Mouse (Mus musculus) gastrocnemius, postnatal 36 days (tissue): ENCODE data around the gene Atp6v1c2. TPM values are rescaled to one million over a fixed set of nuclear protein-coding genes. Genes with fewer than 3 reads are reported as not detected.

ENCODE experiments used
- DNase-seq, 2 experiments: peaks; one replicate each; pipeline ENCODE4 v3.0.0; 2022
- intact Hi-C: fragments of 180-260 bp; cut with DNase I; formaldehyde crosslinking; loops from one replicate; pipeline ENCODE4 v1.15.1; 2025
- total RNA-seq, 2 experiments: library from RNA; stranded (reverse); gene quantifications; 2 replicates each; pipeline ENCODE4 v1.2.3; 2021

The Atp6v1c2 gene
- total RNA-seq, 2 experiments from 2014 or later: not detected

DNA sequence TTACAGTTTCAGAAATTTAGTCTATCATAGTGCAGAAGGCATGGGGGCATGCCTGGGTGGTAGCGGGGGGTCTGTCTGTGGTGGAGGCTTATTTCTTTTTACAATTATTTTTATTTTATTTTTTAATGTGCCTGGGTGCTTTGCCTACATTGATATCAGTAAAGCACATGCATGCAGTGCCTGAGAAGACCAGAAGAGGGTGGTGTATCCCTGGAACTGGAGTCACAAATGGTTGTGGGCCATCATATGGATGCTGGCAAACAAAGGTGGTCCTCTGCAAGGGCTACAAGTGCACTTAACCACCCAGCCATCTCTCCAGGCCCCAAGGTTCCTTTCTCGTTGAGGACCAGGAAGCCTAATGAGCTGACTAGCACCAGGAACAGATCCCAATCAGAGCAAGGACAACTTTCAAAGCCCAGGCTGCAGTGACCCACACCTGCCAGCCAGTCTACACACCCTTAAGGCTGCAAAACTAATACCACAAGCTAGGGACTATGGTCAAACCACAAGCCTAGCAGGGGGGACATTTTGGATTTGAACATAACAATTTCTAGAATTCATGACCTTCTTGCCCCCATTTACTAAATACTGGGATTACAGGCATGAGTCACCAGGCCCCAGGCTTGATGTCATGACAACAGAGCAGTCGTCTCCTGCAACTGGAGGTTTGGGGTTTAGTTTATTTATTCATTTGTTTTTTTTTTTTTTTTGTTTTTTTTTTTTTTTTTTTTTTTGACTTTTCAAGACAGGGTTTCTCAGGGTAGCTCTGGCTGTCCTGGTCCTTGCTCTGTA, 10.2 kb upstream of the Atp6v1c2 start:
- intact Hi-C loops: no loop called here
- DNase-seq: no peak

DNA sequence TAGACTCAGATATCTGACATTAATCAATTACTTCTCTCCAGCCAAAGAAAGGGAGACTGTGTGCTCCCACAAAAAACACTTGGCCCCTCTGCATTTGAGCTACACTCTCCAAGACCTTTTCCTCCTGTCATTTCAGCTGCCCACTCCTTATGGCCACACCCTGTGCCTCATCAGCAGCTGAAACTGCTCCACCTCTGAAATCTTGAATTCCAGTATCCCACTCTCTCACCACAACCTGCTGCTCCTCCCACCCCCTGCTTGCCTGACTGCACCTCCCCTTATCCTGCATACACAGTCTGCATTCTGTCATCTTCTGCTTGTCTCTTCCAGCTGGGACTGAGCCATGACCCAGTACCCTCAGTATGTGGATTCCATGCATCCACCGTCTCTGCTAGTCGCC, 9.2 kb upstream of the Atp6v1c2 start:
- intact Hi-C loops: no loop called here
- DNase-seq: no peak

DNA sequence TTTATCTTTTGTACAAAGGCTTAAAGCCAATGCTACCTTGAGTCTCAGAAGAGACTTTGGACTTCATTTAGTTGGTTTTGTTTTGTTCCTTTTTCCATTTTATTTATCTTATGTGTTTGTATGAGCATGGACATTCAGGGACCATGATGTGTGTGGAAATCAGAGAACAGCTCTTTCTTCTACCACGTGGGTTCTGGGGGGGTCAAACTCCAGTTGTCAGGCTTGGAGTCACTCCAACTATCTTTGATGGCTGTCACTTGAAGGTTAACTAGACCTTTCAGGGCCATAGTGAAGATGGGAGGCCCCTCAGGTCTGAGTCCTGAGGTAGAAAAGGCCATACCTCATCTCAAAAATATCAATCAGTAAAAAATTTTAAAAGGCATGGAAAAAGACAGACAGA, 4.3 kb upstream of the Atp6v1c2 start:
- no peak for DNase-seq
- intact Hi-C loops: no loop called here

DNA sequence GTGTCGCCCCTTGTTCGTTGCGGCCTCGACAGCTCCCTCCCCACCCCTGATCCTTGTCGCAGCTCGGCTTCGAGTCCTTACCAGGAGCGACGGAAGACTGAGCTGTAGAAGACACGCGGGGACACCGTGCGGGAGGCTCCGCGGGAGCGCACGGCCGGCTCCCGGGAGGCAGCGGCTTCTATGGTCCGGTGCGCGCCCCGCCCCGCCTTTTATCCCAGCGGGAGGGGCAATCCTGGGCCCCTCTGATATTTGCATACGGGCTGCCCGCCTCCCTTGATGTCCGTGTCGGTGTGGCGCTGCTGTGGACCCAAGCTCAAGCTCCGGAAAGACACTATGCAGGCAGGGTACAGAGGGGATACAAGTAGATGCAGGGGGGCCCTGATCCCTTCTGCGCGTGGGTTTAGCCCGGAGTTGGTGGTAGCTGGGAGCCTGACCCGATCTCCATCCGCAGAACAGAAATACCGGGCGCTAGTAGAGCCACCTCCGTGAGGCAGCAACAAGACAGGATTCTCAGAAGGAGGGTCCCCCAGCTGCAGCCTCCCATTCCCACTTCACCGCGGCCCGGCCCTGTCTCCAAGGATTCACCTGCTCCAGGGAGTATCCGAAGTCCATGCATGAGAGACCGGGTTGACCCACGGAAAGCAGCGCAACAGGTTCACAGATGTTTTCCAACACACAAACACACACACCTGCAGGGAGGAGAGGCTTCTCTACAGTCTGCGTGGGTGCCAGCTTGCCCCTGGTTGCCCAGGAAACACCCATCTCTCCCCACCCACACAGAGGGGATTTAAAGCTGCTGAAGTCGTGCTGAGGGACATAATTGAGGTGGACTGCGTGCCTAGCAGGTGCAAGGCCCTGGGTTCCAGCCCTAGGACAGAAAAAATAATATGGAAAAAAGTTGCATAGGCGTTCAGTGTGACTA, 4.3 kb downstream of the Atp6v1c2 start:
- intact Hi-C loops: no loop called here
- no peak for DNase-seq

DNA sequence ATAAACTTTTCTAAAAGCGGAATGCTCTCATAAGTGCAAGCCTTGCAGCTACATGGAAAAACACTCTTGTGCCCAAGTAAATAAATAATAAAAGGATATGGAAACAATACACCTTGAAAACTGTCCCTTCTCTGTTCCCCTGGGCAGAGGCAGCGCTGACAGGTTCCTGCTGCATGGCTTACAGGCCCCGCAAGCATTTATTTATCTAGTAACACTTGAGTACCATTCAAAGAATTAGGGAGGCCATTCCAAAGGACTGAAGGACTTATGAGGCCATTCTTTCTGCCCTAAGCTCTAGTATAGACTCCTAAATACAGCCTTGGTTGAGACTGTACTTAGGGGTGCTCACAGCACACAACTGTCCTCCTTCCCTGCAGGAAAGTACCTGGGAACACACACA, 10.7 kb downstream of the Atp6v1c2 start:
- intact Hi-C loops: no loop called here

DNA sequence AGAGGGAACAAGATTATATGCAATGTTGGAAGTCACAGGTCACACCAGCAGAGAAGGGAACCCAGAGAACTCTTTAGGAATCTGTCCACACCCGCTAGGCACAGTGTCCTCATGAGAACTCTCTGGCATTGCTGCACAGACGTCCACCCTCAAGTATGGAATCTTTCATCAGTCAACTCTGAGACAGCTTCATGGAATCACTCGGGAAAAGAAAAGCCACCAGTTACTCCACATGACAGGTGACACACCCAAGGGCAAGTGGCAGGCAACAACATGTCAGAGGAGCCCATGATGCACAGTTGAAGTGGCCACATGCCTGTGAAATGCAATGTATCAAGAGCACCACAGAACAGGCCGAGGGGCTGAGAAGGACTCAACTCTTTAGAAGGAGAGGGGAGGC, 11.2 kb downstream of the Atp6v1c2 start:
- intact Hi-C loops: no loop called here
- no peak for DNase-seq

More for the DNA sequence above, 10.7 kb downstream of the Atp6v1c2 start:
- DNase-seq: no peak

DNA sequence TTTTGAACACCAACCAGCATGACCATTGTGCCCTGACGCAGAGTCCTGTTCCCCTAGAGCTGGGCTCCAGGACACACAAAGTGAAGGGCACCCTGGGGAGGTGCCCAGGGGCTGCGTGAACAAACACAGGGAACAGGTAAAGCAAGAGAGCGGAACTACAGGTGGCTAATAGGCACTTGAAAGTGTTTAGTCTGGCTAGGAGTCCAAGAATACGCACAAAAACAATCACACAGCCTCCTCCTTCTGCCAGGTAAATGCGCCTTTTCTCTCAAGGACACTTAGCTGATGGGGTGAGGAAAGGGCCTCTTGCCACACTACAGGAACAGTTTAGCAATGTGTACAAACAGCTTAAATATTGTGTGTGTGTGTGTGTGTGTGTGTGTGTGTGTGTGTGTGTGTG, 13.1 kb downstream of the Atp6v1c2 start:
- intact Hi-C loops: no loop called here
- DNase-seq: no peak

DNA sequence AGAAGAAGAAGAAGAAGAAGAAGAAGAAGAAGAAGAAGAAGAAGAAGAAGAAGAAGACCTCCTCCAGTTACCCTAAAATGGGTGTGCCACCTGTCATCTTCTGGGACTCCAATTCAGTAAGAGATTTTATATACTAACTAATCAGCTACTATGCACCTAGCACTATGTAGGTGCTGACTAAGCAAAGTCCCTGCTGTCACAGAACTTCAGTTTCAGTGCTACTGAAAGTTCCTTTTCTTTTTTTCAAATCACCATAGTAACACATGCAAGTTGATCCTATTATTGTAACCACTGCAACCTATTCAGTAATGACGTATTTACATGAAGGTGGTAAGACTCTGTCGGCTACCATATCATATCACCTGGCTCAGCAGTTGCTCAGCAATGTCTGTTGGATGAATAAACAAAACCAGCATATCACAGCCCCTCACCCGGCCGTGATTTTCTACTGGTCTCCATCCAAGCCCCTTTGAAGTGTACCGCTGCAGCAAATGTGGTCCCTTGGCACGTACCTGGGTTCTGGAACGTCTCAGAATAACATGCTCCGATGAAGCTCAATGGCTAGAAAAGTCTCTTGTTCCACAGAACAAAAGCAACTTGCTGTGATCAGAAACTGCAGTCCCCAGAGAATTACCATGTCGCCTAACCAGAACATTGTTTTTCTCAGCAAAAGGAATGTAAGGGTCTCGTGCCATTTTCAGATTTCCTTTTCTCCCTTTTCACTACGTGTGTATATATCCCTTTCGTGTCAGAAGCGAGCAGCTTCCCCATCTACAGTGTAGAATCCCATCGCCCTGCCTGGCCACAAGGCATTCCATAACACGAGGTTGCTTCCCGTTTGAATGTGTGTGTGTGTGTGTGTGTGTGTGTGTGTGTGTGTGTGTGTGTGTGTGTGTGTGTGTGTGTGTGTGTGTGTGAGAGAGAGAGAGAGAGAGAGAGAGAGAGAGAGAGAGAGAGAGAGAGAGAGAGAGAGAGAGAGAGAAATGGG, 18.0 kb downstream of the Atp6v1c2 start:
- intact Hi-C loops: no loop called here
- no peak for DNase-seq

DNA sequence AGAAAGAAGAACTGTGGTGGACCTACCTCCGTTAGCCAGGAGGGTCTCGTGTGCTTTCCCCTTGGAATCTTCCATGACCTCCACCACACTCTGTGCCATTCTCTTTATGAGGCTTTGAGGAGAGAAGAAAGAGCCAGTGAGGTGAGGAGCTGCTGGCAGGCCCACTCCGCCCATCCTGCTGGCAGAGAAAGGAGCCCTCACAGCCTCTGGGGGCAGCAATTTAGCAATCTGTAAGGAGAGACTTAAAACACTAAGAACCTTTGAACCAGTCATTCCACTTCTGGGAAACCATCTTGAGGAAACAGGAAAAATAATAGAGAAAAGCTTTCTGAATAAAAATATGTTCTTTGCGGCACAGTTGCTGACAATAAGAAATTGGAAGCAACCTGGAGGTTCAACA, 20.9 kb downstream of the Atp6v1c2 start:
- DNase-seq: no peak
- intact Hi-C loops: no loop called here

DNA sequence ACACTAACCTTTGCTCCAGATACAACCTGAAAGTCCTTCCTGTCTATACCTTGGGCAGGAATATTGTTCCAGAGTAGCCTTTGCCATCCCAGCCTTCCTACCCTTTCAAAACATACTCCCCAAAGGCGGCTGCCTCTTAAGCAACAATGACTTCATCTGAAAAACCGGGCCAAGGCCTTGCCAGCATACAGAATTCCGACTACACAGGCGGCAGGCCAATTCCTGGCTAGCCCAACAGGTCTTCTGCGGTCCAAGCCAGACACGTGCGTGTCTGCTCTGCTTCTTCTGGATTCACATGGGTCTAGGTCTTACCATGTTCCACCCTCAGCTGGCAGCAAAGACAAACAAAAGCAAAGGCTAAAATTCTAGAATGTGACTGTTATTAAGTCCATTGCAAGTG, 23.7 kb downstream of the Atp6v1c2 start:
- intact Hi-C loops: no loop called here
- no peak for DNase-seq

DNA sequence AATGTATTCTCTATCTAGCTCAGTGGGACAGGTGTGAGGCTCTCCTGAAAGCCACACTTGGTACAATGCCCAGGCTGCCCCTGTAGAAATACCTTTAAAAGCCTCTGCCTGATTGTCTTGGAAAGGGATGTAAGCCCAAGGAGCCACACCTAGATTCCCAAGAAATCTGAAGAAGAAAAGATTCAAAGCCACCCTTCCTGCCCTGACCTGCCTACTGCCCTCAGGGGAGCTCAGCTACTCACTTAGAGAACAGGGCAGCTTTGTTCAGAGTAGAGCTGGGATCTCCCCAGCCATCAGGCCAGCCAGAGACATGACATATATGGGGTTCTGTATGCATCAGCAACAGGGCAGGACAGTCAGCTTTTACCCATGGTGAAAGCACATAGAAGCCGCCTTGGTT, 29.3 kb downstream of the Atp6v1c2 start:
- intact Hi-C loops: no loop called here
- no peak for DNase-seq

DNA sequence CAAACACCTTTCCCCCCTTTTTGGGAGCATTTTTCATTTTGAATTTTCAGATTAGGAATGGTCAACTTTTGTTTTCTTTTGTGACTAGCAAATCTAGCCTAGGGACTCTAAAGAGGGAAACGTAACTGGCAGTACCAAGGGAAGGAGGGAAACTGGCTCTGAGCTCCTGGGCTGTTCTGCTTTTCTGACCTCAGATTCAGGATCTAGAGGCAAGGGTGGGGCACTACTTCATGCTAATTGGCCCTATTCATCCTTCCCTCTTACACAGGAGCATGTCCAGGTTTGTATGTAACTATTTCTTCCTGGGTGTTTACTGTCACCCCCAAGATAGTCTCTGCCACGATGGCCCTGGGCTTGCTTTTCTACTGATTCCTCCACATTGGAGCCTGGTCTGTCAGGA, 32.3 kb downstream of the Atp6v1c2 start:
- DNase-seq: no peak
- intact Hi-C loops: no loop called here

DNA sequence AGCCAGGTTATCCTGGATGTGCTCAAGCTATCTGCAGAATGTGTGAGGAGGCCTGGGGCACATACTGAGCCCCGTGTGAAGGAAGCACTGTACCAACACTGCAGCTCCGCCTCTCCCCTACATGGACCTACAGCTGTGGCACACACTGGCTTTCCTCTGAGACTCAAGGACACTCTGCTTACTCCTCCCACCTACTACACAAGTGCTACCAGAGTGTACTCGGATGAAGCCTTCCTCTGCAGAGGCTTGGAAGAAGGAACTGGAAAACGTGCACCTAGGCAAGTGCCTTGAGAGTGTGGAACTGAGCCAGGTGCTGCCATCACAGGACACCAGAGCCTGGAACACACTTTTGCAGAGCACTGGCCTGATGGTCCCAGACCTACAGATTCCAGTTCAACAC, 38.6 kb downstream of the Atp6v1c2 start:
- DNase-seq: no peak
- intact Hi-C loops: no loop called here

DNA sequence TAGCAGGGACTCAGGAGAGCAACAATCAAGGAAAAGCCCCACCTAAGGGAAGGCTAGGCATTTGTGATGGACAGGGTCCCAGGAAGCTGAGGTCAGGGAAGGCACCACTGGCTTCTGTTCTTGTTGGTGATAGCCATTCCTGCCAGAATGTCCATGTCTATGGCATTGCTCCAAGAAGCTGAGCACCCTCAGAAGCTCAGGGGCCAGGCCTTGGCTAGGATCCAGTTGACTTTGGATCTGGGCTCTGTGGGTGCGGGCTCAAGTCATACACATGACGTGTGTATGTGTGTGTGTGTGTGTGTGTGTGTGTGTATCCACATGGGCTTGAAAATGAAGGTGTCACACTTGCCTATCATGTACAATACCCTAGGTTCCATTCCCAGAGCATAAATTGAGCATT, 39.2 kb downstream of the Atp6v1c2 start:
- DNase-seq: no peak
- intact Hi-C loops: no loop called here

DNA sequence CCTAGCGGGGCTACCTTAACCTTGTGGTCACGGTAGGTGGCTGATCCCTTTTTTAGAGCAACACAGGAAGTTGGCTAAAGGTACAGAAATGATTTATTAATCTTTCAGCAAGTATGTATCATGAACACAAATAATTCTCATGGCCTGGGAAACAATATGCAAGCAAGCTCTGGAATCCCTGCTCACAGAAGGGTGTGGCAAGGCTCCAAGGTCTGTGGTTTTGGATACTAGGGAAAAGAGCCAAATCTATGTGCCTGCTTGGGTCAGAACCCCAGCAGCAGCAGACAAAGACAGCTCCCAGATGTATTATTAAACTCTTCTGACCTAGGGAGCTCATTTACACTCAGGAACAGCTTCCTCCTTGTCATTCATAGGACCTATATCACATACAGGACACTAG, 40.1 kb downstream of the Atp6v1c2 start:
- no peak for DNase-seq
- intact Hi-C loops: no loop called here

DNA sequence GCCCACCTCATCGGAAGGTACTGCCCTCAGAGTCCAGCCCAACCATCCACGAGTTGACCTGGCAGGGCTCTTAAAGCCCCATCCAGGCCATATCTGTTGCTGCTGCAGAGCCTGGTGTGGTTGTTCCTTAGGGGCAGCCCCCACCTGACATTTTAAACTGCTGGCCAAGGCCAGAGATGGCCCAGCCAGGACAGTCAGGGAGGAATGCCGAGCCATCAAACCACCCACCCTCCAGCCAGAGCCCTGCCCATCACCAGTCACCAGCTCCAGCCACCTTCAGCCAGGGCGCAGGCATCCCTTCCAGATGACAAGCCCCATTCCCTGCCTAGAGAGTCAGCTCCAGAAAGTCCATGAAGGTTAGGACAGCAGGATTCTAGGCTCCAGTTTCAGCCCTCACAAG, 40.7 kb downstream of the Atp6v1c2 start:
- intact Hi-C loops: no loop called here
- no peak for DNase-seq

DNA sequence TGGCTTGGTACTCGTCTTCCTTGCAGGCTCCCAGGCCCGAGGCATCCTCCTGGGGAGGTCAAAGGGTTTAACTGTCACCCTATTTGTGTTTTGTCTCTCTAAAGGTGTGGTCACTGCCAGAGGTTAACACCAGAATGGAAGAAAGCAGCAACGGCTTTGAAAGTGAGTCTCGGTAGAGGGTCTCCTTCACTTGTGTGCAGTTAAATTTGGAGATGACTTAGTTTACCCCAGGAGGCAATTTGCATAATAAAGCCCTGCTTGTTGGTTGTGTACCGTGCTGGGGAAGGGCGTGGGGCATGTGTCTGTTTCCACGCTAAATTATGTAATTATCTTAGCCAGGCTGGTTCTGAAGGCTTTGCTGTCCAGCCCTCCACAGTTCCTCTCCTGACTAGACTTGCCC, 55.3 kb downstream of the Atp6v1c2 start:
- no peak for DNase-seq
- intact Hi-C loops: no loop called here

DNA sequence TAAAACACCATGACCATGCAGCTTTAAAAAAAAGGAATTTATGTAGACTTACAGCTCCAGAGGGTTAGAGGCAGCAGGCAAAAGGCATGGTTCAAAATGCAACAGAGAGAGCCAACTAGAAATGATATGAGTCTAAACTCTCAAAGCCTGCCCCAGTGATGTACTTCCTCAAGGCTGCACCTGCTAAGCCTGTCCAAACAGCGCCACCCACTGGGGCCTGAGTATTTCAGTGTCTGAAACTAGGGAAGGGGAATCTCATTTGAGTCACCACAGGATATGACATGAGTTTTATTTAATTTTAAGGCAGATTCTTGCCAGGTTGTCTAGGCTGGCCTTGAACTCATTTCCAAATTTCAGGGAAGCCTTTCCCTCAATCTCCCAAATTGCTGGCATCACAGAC, 57.9 kb downstream of the Atp6v1c2 start:
- DNase-seq: no peak

DNA sequence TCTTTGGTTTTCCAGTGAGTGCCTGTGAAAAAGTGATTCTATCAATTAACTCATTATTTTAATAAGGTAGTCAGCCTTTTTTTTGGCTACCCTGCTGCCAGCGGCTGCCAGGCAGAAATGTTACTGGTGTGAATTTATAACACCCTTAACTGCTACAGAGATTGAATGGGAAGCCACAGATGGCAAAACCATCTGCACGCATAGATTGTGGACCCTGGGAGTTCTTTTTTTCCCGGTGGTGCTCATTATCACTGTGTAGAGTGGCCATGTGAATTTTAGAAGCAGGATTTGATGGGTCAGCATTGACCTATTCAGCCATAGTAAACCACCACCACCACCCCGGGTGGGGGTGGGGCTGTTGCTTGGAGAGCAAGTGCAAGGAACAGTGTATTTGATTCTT, 61.8 kb downstream of the Atp6v1c2 start:
- intact Hi-C loops: no loop called here
- DNase-seq: no peak

More for the DNA sequence above, 57.9 kb downstream of the Atp6v1c2 start:
- intact Hi-C loops: no loop called here

DNA sequence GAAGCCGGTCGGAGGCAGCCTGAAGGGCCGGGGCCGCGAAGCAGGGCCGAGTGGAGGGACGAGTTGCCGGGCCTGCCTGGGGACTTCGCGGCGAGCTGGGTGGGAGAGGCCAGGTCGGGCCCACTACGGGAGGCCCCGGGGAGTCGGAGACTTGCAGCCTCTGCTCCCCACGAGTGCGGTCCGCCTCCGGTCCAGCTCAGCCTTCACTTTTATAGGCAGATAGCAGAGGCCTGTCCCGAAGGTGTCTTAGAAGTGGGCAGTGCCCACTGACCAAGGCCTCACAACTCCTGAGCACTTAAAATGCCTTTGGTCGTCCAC, 62.5 kb downstream of the Atp6v1c2 start:
- intact Hi-C loops: no loop called here
- no peak for DNase-seq
